Mouse (Mus musculus): ENCODE measurements at regions not wholly inside any gene's neighbourhood (a gene's known extent, or its start where the extent isn't known, plus 50 kb on each side); places are given as distances from the start of the nearest gene placed in this dataset.

DNA sequence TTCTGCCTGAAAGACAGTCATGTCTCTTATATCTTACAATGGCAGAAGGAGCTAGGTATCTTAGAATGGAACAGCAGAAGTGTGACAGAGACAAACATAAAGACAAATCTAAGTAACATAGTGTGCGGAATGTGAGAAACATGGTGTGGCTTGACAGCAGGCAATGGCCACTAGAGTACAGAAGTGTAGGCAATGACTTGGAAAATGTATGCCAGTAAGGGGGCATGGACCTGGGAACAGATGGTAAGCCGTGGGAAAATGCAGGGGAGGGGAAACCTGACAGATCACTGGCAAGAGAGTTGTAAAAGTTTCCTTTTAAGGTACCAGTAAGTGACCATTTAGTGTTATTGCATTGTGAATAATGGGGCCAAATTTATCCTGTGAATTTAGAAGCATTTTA lies 1238.0 kb upstream of the Slc7a12 start:
- in situ Hi-C loops (cut with MboI, MseI), result no loop called here

DNA sequence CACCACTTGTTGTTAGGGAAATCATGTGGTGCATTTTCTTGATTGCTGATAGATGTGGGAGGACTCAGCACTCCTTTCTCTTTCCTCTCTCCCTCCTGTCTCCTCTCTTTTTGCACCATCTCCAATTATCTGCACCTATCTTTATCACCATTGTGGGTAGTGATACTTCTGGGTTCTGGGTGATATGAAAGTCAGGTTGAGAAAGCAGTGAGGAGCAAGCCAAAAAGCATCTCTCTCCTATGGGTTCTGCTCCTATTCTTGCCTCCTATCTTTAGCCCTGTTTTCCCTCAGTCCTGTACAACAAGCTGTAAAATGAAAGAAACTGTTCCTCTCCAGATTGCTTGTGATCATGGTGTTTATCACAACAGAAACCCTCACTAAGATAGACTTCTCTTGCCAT lies 1233.0 kb upstream of the Slc7a12 start:
- in situ Hi-C loops (cut with MboI, MseI), result loop anchor here in 1 of 2 experiments (5.0 kb wide), 1 partner anchor 50 kb away; no protein-coding TSS in a partner anchor

DNA sequence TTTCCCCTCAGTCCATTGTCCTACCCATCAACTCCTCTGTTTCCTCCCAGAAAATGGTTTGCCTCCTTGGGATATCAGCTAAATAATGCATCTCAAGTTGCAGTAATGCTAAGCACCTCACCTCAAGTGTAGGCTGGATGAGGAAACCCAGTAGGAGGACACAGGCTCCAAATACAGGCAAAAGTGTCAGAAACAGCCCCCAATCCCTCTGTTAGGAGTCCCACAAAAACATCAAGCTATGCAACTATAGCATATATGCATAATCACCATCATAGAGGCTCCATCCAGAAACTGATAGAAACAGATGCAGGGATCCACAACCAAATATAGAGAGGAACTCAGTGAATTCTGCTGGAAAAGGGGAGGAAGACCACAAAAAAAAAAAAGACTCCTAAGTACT lies 1231.7 kb upstream of the Slc7a12 start:
- in situ Hi-C loops (cut with MboI, MseI), result loop anchor here in 1 of 2 experiments (5.0 kb wide), 1 partner anchor 51 kb away; no protein-coding TSS in a partner anchor

- in situ Hi-C loops (cut with MboI, MseI), result no loop called here
Measured at GRCm38 (mm10) chr3:13250721-13251120, 1229.8 kb upstream of the Slc7a12 start.

GRCm38 (mm10) chr3:13254061-13254460 lies 1226.4 kb upstream of the Slc7a12 start:
- in situ Hi-C loops (cut with MboI, MseI), result no loop called here

All from T-helper 17 cell (primary cell).